Mouse (Mus musculus) erythroblast, adult 5-6 weeks (primary cell): Measurements from ENCODE around the gene Gm10065. TPM values are rescaled to one million over a fixed set of nuclear protein-coding genes. Genes with fewer than 3 reads are reported as not detected.
"Not testable (repeated sequence)": the region's sequence is repeated elsewhere in the genome, so short reads cannot be mapped to it uniquely, and the experiment has no call there.

ENCODE experiments used
- ATAC-seq: replicated peaks from 2 replicates; pipeline ENCODE4 v1.8.0; 2016; ENCODE audit warnings: moderate number of reproducible peaks, mild to moderate bottlenecking, moderate TSS enrichment, inconsistent platforms; ENCODE audit not compliant: poor library complexity, low FRiP score, severe bottlenecking
- total RNA-seq, 2 experiments: library from RNA; stranded (forward) in 1 of 2; stranded (reverse) in 1 of 2; fragments of 150-400 nt in 1 of 2; fragments of 200-764, 138-1000 nt in 1 of 2; gene quantifications; 2 replicates each; pipeline versions ENCODE4 v1.2.3 to v1.2.4; 2015 to 2017; ENCODE audit warnings: low replicate concordance in 2 of 2

Gm10065 gene
- total RNA-seq (2015; ENCODE audit: low replicate concordance) = not detected in 2 replicates
- total RNA-seq (2017; ENCODE audit: low replicate concordance) = not detected in 2 replicates

DNA sequence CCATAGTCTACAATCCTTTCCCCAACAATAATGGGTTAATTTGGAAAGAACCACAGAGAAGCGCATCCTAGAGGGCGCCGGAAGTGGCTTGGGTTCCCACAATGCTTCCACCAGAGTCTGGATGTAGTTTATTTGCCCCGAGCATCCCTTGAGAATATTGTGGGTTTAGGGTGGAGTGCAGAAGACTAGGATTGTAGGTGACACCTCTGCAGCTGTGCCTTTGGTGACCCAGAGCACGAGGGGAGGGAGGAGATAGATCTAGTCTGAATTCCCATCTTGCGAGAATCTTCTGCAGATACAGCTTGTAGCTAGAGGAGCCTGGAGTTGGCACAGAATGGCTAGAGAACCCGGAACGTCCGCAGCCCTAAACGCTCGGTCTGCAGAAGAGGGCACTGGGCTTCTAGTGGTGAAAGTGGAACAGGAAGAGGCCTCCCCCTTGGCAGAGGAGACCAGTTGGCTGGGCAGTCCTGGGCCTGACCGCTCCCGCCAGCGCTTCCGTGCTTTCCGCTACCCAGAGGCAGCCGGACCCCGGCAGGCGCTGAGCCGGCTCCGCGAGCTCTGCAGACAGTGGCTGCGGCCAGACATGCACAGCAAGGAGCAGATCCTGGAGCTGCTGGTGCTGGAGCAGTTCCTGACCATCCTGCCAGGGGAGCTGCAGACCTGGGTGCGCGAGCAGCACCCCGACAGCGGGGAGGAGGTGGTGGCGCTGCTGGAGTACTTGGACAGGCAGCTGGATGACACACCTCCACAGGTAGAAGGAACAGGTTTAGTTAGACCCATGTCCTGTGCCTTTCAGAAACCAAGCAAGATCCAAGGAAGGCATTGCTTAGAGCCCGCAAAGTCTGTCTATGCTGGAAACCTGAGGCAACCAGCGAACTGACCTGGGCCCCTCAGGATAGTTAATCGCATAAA lies at the start of gene Gm10065, which contains the start of gene Zkscan4:
Gene Gm10065, minus strand, starts transcription at position 683 of the 912 bp plus-strand sequence.
Gene Zkscan4, plus strand, starts transcription at position 149 of the 912 bp plus-strand sequence.
- not testable (repeated sequence) for ATAC-seq

DNA sequence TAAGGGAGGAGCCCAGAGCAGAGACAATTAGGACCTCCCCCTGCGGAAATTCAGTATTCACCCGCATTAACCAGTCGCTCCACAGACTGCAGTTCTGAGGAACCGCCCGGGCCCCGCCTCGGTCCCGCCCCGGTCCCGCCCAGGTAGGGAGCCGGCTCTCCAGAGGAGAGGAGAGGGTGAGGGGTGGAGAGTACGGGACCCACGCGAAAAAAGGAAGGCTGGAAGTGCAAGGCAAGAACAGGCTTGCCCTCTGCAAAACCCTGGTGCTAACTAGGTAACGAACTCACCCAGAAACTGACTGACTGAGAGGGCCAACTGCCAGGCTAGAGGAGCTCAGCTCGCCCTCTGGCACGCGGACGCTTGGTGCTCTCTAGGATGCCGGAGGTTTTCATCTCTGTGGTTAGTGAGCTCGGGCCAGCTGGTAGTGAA lies 27.0 kb upstream of the Gm10065 start:
- ATAC-seq = peak; percentile 92

DNA sequence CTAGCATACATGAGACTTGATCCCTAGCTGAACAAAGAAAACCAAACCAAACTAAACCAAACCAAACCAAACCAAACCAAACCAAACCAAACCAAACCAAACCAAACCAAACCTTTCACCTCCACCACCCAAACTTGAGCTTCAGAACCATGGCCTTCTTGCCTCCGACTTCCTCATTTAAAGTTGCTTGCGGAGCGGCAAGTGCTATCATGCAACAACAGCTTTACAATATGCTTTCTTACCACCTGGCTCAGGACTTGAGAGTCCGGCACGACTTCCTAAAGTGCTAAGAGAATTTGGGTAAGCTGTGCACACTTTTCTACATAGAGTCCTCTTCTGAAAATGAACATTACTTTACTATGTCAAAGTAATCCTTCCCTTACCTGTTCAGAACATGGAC lies 23.1 kb upstream of the Gm10065 start:
- no peak for ATAC-seq

DNA sequence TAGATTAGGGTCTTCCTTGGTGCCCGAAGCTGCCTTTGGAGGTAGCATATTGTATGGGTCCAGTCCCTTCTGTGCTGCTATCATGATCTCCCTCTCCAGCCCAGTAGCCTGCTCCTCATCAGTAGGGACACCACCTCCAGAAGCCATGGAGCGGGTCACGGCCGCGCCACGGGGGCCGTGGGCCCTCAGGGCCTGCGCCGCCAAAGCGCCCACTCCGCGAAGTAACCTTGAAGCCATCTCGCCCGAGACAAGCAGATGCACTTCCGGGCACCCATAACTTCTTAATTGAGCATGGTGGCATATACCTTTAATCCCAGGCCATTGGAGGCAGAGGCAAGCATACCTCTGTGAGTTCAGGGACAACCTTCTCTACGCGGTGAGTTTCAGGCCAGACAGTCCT lies 21.9 kb upstream of the Gm10065 start, which contains the start of gene Gm11273:
Gene Gm11273, minus strand, starts transcription at position 237 of the 400 bp plus-strand sequence.
- peak; percentile 73 for ATAC-seq

DNA sequence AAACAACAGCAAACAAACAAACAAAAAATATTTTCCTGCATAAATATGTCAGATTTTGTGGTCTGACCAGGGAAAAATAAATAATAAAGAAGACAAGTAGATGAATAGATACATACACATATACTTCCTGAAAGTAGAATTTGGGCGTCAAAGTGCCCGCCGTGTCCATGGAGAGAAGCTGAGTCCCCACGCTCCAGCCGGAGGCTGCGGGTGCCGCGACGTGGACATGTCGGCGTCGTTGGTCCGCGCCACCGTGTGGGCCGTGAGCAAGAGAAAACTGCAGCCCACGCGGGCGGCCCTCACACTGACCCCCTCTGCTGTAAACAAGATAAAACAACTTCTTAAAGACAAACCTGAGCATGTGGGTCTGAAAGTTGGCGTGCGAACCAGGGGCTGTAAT lies 15.8 kb upstream of the Gm10065 start, which contains the start of gene AK157302:
Gene AK157302, plus strand, starts transcription at position 144 of the 400 bp plus-strand sequence.
- no peak for ATAC-seq

DNA sequence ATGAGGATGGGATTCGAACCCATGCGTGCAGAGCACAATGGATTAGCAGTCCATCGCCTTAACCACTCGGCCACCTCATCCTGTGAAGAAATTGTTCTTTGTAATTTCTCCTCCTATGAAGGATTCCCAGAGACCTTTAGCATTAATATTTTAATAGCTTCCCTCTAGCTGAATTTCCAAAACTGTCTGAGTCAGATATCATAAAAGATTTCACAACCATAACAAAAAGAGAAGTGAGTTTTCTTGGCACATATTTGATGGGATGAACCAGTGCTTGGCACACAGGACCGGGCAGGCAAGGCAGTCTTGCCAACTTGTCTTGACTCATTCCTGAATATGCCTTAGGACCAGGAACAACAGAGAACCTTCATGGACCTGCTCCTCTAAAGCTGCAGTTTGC lies 13.6 kb upstream of the Gm10065 start:
- ATAC-seq = no peak

DNA sequence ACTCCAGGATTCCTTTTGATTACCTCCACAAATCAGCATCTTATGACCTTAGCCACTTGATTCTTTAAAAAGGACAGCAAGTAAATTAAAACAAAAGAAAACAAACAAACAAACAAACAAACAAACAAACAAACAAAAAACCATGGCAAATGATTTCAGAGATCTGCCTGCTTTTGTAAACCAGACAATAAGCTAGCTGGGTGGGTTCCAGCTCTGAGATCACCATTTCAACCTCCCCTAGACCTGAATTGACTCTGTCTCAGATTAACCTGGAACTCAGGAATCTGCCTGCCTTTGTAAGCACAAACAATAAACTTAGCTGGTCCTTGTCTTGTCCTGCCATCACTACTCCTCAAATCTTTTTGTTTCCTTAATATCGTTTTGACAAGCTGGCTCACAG lies 7.6 kb upstream of the Gm10065 start:
- ATAC-seq = no peak

DNA sequence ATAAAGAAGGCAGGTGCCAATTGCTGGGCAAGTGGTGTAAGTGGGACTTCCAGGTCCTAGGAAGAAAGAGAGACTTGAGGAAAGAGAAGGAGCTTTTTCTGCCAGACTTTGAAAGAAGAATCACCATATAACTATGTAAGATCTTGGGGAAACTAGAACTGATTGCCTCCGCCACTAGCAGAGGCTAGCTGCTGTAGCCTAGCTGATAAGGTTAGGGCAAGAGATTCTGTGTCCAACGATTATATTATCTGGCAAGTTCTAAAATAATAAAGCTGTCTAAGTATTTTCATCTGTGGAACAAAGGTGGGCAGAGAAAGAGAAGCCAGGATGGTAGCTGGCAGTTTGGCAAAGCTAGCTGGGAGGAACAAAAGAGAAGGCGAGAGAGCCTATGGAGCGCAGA lies 6.8 kb downstream of the Gm10065 start:
- ATAC-seq = no peak

DNA sequence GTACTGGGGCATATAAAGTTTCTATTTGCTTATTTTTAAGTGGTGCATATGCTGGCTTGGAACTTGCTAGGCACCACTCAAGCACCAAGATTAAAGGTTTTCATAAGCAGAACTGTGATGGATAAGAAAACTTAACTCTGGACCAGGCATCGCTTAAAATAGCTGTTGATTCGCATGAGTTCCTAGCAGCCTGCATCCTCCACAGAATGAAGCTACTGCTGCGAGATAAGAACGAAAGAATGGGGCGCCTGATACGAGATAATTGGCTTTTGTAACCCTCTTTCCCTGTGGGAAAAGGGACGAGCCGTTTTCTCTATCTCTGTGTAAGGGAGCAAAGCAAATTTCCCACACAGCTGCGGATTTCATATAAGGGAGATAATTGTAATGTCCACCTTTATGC lies 10.1 kb downstream of the Gm10065 start:
- no peak for ATAC-seq

DNA sequence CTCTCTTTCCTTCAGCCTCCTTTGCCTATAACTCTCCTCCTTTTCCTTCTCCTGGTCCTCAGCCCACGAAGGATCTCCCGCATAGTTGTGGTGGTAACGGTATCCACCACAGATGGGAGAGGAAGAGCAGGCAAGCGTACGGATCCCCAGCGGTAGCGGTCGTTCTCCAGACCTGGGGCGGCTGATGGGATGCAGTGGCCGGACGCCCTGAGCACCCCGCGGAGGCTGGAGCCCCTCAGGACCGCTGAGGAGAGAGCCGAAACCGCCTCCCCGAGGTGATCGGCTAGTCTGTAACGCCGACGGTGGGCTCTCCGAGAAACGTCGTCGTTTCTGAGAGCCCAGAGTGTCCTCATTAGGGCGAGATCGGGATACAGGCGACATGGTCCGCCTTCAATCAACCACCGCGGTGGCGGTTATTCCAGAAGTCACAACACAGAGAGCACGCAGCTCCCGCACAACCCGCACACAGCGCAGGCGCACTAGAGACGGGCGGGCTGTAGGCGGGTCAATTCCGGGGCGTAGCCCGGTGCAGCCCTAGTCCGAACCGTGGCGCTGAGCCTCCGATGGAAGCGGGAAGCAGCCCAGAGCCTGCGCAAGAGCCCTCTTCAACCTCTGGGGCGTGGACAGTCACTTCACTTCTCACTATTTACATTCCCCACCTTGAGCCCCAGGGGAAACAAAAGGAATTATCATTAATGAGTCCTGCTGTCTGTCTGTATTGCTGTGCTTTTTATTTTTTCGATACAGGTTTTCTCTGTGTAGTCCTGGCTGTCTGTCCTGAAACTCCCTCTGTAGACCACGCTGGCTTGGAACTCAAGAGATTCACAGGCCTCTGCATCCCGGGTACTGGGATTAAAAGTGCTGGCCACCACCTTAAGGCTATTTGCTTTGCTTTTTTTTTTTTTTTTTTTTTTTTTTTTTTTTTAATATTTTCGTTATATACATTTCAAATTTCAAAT lies 10.9 kb downstream of the Gm10065 start, which contains the start of gene Nkapl:
Gene Nkapl, minus strand, starts transcription at position 449 of the 959 bp plus-strand sequence.
- peak; percentile 98 for ATAC-seq

DNA sequence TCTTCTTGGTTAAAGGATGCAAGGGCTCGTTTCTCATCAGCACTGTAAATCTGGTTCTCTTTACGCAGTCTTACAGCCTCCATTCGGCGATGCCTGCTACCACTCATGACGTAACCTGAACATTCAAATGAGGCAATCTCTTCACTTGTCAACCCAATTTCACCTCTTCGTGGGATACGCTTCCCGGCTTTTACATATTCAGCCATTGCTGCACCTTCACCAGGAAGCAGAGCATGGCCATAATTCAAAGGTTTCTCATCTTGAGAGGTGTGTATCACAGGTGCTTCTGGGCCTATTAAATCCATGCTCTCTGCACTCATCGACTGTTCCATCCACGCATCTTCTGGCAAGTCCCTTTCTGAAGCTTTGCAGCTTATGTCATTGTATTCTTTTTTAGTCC lies 11.9 kb downstream of the Gm10065 start:
- ATAC-seq = no peak

DNA sequence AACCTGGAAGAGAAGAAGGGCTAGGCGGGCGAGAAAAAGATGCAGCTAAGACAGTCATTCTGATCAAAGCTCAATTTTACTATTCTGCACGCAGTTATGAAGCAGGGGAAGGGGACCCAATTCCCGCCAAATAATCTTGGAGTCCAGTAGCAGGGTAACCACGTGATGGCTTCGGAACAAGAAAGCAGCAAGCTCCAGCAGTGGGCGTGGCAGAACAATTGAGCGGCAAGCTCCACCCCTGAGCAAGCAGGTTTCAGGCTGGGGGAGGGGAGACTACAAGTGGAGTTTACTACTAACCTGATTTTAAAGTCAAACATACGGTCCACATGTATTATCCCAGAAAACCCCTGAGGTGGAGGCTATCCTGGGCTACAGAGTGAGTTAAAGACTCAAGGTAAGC lies 16.7 kb downstream of the Gm10065 start:
- ATAC-seq = not testable (repeated sequence)

DNA sequence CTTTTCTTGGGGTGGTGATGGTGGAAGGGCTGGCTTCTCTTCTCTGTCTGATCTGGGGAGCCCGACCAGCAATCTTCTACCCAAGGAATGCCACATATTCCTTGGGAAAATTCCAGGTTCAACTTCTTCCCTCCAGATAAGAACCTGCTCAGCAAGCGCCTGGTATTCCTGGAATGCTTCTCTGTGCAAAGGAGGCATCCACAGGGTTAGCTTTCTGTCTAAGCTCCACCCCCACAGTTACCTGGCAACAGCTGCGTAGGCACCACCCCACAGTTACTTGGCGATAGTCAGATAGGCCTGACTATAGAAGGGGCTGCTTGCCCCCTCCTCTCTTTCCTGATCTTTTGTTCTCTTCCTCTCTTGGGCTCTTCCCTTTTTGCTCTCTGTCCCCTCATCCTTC lies 22.9 kb downstream of the Gm10065 start:
- no peak for ATAC-seq

DNA sequence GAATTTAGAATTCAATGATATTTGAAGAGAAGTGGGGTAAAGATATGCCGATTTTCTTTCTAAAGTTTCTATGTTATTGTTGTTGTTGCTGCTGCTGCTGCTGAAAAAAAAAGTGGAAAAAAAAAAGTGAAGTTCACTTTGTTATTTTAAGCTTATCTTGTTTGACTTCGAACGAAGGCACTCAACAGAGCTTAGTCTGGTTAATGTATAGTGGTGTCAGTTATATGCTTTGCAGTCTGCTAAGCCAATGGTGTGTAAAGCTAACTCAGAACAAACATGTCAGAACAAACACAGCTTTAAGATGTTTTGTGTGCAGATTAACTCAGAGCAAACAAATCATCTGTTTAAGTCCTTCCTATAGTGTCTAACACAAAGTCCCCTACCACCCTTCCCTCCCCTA lies 25.1 kb downstream of the Gm10065 start:
- no peak for ATAC-seq

DNA sequence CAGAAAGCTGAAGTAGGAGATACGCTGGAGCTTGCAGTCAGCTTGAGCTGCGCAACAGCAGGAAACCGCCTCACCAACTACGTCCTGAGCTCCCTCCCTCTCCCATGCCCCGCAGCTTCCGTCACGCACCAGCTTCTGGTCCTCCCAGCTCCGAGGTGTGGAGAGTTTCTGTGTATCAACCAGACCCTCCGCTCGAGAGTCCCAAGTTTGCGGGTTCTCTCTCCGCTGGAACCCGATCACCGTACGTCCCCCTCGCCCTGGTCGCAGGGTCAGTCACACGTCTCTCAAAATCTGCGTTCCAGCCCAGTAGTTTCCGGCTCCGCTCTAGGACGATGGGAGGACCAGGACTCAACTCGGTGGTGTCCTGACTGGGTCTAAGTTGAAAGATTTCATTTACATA lies 25.8 kb downstream of the Gm10065 start, which contains the start of gene Zscan26:
Gene Zscan26, minus strand, starts transcription at position 282 of the 400 bp plus-strand sequence.
- ATAC-seq = no peak

DNA sequence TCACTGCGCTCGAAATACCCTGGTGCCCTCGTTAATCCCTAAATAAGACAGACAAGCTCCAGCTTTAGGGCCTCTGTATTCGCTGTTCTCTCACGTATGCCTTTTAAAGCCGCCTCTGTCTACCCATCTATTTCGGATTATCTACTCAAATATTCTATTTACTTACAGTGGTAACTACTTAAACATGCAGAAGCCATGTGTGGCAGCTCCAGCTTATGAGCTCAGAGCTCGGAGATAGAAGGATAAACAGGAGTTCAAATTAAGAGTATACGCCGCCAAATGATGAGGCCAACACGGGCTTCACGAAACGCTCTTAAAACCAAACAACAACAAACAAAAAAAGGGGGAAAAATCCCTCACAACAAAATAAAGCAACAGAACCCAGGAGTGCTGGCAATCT lies 26.2 kb downstream of the Gm10065 start:
- ATAC-seq = no peak

DNA sequence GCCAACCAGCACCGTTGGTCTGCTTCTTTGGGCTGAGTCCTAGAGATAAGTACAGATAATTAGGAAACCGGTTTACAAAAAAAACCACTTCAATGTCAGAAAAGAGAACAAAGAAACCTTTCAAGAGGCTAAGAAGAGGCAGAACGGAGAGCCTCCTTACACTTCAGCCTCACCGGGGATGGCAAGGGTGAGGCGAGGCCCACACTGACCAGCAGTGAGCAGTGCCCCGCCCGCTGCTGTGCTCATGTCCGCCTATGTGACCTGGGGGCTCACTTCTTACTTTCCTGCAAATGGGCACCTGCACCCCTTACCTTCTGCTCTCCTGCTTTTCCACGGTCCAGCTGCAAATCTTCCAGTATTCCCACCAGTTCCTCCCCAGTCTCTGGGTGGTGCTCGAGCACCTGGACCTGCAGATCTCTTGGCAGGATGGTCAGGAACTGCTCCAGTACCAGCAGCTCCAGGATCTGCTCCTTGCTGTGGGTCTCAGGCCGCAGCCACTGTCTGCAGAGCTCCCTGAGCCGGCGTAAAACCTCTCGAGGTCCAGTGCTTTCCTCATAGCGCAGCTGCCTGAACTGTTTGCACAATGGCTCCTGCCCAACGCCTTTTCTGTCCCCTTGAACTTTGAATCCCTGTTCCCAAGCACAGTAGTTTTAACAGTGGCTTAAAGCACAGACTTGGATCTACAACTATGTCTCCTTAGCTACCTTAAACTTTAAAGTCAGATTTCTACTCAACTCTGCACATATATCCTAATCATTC lies 31.2 kb downstream of the Gm10065 start:
- ATAC-seq = no peak

DNA sequence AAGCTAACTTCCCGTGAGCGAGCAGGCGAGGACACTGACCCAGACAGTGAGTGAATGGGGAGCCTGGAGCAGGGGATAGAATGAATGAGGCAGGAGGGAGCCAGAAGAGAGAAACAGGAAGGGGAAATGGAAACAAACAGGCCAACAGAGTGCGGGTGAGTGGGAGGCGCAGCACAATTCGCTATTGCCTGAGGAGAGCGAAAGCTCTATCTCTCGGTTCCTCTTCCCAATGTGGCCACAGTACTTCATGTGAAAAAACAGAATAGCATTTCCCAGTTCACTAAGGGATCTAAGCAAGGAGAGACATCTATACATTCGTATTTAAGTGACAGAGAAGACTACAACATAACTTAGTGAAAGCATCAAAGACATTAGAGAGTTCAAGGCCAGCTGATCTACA lies 32.4 kb downstream of the Gm10065 start:
- no peak for ATAC-seq

DNA sequence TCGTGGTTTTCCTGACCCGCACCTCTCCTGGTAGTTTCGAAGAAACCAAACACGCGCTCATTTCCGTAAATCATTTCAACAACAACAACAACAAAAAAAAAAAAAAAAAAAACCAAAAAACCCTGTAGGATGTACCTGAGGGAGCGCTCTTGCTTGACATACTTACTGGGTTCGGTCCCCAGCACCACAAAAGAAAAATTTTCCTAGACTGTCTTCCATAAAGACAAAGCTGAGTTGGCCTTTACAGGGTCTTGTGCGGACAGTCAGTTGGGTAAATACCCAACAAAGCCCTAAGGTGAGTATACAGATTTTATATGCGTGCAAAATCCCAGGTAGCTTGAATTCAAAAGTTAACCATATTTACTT lies 38.1 kb downstream of the Gm10065 start:
- no peak for ATAC-seq
